8 mouse cellular contexts compared by ENCODE assay signal in genomic region chr13:58452651-58453413, GRCm38 (mm10). TPM values are rescaled to one million over a fixed set of nuclear protein-coding genes. Genes with fewer than 3 reads are reported as not detected.
DNase-seq lines count a peak whose midpoint lies in the region; ATAC-seq and TF ChIP-seq lines count a peak whose summit lies in the region.

No protein-coding gene starts in this region.

- no peak for ATAC-seq in midbrain, postnatal 0 days (ENCODE audit: low FRiP score)
- no peak for ATAC-seq in megakaryocyte-erythroid progenitor cell, adult 5-6 weeks (replicated peaks; ENCODE audit: low FRiP score, low TSS enrichment, poor library complexity, severe bottlenecking)

- no peak overlapping the region for H3K27ac ChIP-seq in left cerebral cortex, adult 2 months
- H3K27ac ChIP-seq in limb, embryonic 10.5 days = 0 out of 2 replicates have a peak overlapping the region, but pooled peaks have one; percentile 6
- H3K27ac ChIP-seq in midbrain, postnatal 0 days (ENCODE audit: low read depth, low read length) = no peak overlapping the region

- intact Hi-C loops in left cerebral cortex, adult 2 months (cut with DNase I) = no loop called here
- intact Hi-C loops in left cerebral cortex, postnatal 4 days (cut with DNase I) = no loop called here
- intact Hi-C loops in heart, postnatal 10 days (cut with DNase I) = no loop called here

- no peak for TF ChIP-seq CTCF in left cerebral cortex, adult 2 months (IDR thresholded peaks at IDR 0.05)
- no peak for TF ChIP-seq CTCF in midbrain, postnatal 0 days (IDR thresholded peaks at IDR 0.05)

- H3K27me3 ChIP-seq in limb, embryonic 10.5 days (ENCODE audit: low read depth, poor library complexity, severe bottlenecking) = peaks cover 59% of the 10 kb centered on the region
- H3K27me3 ChIP-seq in midbrain, postnatal 0 days (ENCODE audit: insufficient read depth, low read length) = peaks cover 11% of the 10 kb centered on the region; the same call in 1 of the 2 replicates

- DNase-seq in left cerebral cortex, adult 2 months (ENCODE audit: extremely low spot score in 1 of 2, low spot score in 2 of 2) = no peak
- no peak for DNase-seq in left cerebral cortex, postnatal 4 days
- DNase-seq in embryo, embryonic 9.5 days (ENCODE audit: extremely low spot score) = peak; percentile 39
- peak; percentile 38 to 45 for DNase-seq in heart, postnatal 10 days
- peak; percentile 53 for DNase-seq in limb, embryonic 10.5 days (ENCODE audit: low spot score)
- DNase-seq in midbrain, postnatal 0 days (ENCODE audit: low spot score) = no peak
- no peak for DNase-seq in spleen, adult 12 weeks (ENCODE audit: low spot score)

- H3K4me1 ChIP-seq in limb, embryonic 10.5 days = peaks cover 23% of the 10 kb centered on the region; the same call in 1 of the 2 replicates
- H3K4me1 ChIP-seq in midbrain, postnatal 0 days (ENCODE audit: insufficient read depth, low read length) = no peaks in the 10 kb centered on the region

- 16% methylated on average over 32 of the region's 32 CpGs for WGBS in limb, embryonic 10.5 days
- WGBS in midbrain, postnatal 0 days = 21% methylated on average over 32 of the region's 32 CpGs

- no peaks in the 10 kb centered on the region for H3K9me3 ChIP-seq in limb, embryonic 10.5 days (replicated peaks)
- H3K9me3 ChIP-seq in midbrain, postnatal 0 days (ENCODE audit: low read length) = no peaks in the 10 kb centered on the region

- H3K9ac ChIP-seq in midbrain, postnatal 0 days (replicated peaks; ENCODE audit: low read length, poor library complexity, severe bottlenecking) = no peak overlapping the region

- H3K36me3 ChIP-seq in limb, embryonic 10.5 days = no peaks in the 10 kb centered on the region
- no peaks in the 10 kb centered on the region for H3K36me3 ChIP-seq in midbrain, postnatal 0 days (ENCODE audit: insufficient read depth, low read length)

- peak overlapping the region; percentile 28 for H3K4me2 ChIP-seq in midbrain, postnatal 0 days (ENCODE audit: low read depth, low read length, poor library complexity, severe bottlenecking)

- H3K4me3 ChIP-seq in left cerebral cortex, adult 2 months = peak overlapping the region; percentile 15; the same call in 1 of the 2 replicates
- H3K4me3 ChIP-seq in limb, embryonic 10.5 days = peak overlapping the region; percentile 41
- H3K4me3 ChIP-seq in midbrain, postnatal 0 days (ENCODE audit: low read depth, low read length) = 0 out of 2 replicates have a peak overlapping the region, but pooled peaks have one; percentile 2

RNA-seq across cellular contexts. Expression of gene Hnrnpk, which starts 49.7 kb away (rescaled TPM):
- 100 to 1,000 TPM; 566 to 576 TPM for total RNA-seq in left cerebral cortex, adult 2 months (2021)
- 100 to 1,000 TPM; 907 to 963 TPM for total RNA-seq in left cerebral cortex, postnatal 4 days (2021)
- 100 to 1,000 TPM; 721 to 814 TPM for total RNA-seq in heart, postnatal 10 days (2021)
- polyA plus RNA-seq in limb, embryonic 10.5 days (2016; fragmentation: Nextera tagmentation; extraction: Ambion mirVana) = 1,833 and 2,064 TPM in 2 replicates
- total RNA-seq in midbrain, postnatal 0 days (2014; rRNA removed) = 598 and 662 TPM in 2 replicates
- 861 and 905 TPM in 2 replicates for polyA plus RNA-seq in midbrain, postnatal 0 days (2015; fragmentation: Nextera tagmentation; extraction: Ambion mirVana)
- 881 and 1,123 TPM in 2 replicates for total RNA-seq in megakaryocyte-erythroid progenitor cell, adult 5-6 weeks (2014; fragmentation: Nextera tagmentation)
- total RNA-seq in megakaryocyte-erythroid progenitor cell, adult 5-6 weeks (2017) = 2,464 and 2,675 TPM in 2 replicates

RNA-seq across cellular contexts. Expression of gene Rmi1, which starts 50.8 kb away (rescaled TPM):
- 10 to 100 TPM; 13.4 to 15.9 TPM for total RNA-seq in left cerebral cortex, adult 2 months (2021)
- total RNA-seq in left cerebral cortex, postnatal 4 days (2021) = 10 to 100 TPM; 12.1 to 13.8 TPM
- 10 to 100 TPM in 1 of 2 experiments, 1 to 10 TPM in 1; 9.9 to 12.9 TPM for total RNA-seq in heart, postnatal 10 days (2021)
- 27.6 and 30.9 TPM in 2 replicates for polyA plus RNA-seq in limb, embryonic 10.5 days (2016; fragmentation: Nextera tagmentation; extraction: Ambion mirVana)
- 13.9 and 20.3 TPM in 2 replicates for total RNA-seq in midbrain, postnatal 0 days (2014; rRNA removed)
- 17.8 and 18.7 TPM in 2 replicates for polyA plus RNA-seq in midbrain, postnatal 0 days (2015; fragmentation: Nextera tagmentation; extraction: Ambion mirVana)
- 39.7 and 45.3 TPM in 2 replicates for total RNA-seq in megakaryocyte-erythroid progenitor cell, adult 5-6 weeks (2014; fragmentation: Nextera tagmentation)
- 38.2 and 40.3 TPM in 2 replicates for total RNA-seq in megakaryocyte-erythroid progenitor cell, adult 5-6 weeks (2017)

Comparison
In these comparisons a context has a peak if more than half of its experiments do, and no peak if none do; other contexts are left out.
1. DNase-seq: peak in embryo, embryonic 9.5 days (single experiment), heart, postnatal 10 days (2 of 2) and limb, embryonic 10.5 days (single experiment); none in left cerebral cortex, adult 2 months (0 of 2), left cerebral cortex, postnatal 4 days (single experiment), midbrain, postnatal 0 days (single experiment) and spleen, adult 12 weeks (single experiment).
2. Peak in every context shown above with its lines, with median percentiles within 50 percentile points of each other: H3K4me3 ChIP-seq.